Mouse (Mus musculus) G1E (cell line): Measurements from ENCODE around the gene Pigs.

Experiments
- CTCF ChIP-seq: IDR thresholded peaks from 2 replicates; pipeline ENCODE4 v1.5.1; 2012; ENCODE audit warnings: low read depth, low read length, inconsistent platforms, mixed read lengths
- GATA1 ChIP-seq: IDR thresholded peaks from 2 replicates; pipeline ENCODE4 v1.6.1; 2012; ENCODE audit warnings: borderline replicate concordance, low read length, inconsistent platforms, mixed read lengths
- GATA2 ChIP-seq: IDR thresholded peaks from 2 replicates; pipeline ENCODE4 v1.6.1; 2012; ENCODE audit warnings: low read depth, low read length, inconsistent platforms, borderline replicate concordance
- TAL1 ChIP-seq: conservative IDR thresholded peaks from 2 replicates; pipeline ENCODE4 v1.6.1; 2012; ENCODE audit warnings: low read depth, low read length, inconsistent platforms, mixed read lengths

GRCm38 (mm10) chr11:78370389-78370788 is 42.2 kb downstream of the Pigs start:
- TF ChIP-seq CTCF (no peak), TAL1 (no peak), GATA2 (no peak), GATA1 (no peak)
